Mouse (Mus musculus) megakaryocyte-erythroid progenitor cell, adult 5-6 weeks (primary cell): ENCODE data around the gene Gpr4. TPM values are rescaled to one million over a fixed set of nuclear protein-coding genes. Genes with fewer than 3 reads are reported as not detected.

Source experiments
- ATAC-seq: replicated peaks from 2 replicates; pipeline ENCODE4 v1.8.0; 2016; ENCODE audit warnings: mild to moderate bottlenecking, inconsistent platforms; ENCODE audit not compliant: severe bottlenecking, poor library complexity, low FRiP score, low TSS enrichment
- total RNA-seq, 2 experiments: library from RNA; stranded (forward) in 1 of 2; stranded (reverse) in 1 of 2; fragments of 200-1000, 215-1000 nt in 1 of 2; fragments of >200 nt in 1 of 2; fragmentation: Nextera tagmentation in 1 of 2; gene quantifications; 2 replicates each; pipeline ENCODE4 v1.2.3; 2014 to 2017

The Gpr4 gene
- total RNA-seq (2014; fragmentation: Nextera tagmentation) (0.64 TPM in 1 of 2 replicates, not detected in the other), total RNA-seq (2017) (not detected in 2 replicates)

- peak; percentile 38; the same call in 1 of the 2 replicates for ATAC-seq
Observed at GRCm38 (mm10) chr7:19211996-19212755, at the start of gene Gpr4. Gene Gpr4 (plus strand): TSS chr7:19212538.

- no peak for ATAC-seq
Observed at GRCm38 (mm10) chr7:19162928-19163327, 49.4 kb upstream of the Gpr4 start.

- no peak for ATAC-seq
Observed at GRCm38 (mm10) chr7:19163752-19164151, 48.6 kb upstream of the Gpr4 start.

GRCm38 (mm10) chr7:19164189-19164588 is 48.1 kb upstream of the Gpr4 start:
- peak; percentile 62 for ATAC-seq

GRCm38 (mm10) chr7:19164978-19165377 is 47.4 kb upstream of the Gpr4 start:
- ATAC-seq, result peak; percentile 65

- ATAC-seq, result no peak
Observed at GRCm38 (mm10) chr7:19165656-19166423, 46.5 kb upstream of the Gpr4 start, which contains the start of gene Gipr. Gene Gipr (minus strand): TSS chr7:19166127.

GRCm38 (mm10) chr7:19166990-19167389 is 45.3 kb upstream of the Gpr4 start:
- no peak for ATAC-seq

- ATAC-seq, result no peak
Observed at GRCm38 (mm10) chr7:19169506-19169905, 42.8 kb upstream of the Gpr4 start.

- ATAC-seq, result no peak
Observed at GRCm38 (mm10) chr7:19170142-19170541, 42.2 kb upstream of the Gpr4 start.

GRCm38 (mm10) chr7:19171831-19172230 is 40.5 kb upstream of the Gpr4 start:
- no peak for ATAC-seq

GRCm38 (mm10) chr7:19172874-19173273 is 39.5 kb upstream of the Gpr4 start:
- peak; percentile 80 for ATAC-seq

- ATAC-seq, result peak; percentile 27; the same call in 1 of the 2 replicates
Observed at GRCm38 (mm10) chr7:19175708-19176515, 36.4 kb upstream of the Gpr4 start, which contains the start of gene Eml2. Gene Eml2 (plus strand): TSS chr7:19176421.

- no peak for ATAC-seq
Observed at GRCm38 (mm10) chr7:19176516-19176947, 35.8 kb upstream of the Gpr4 start.

GRCm38 (mm10) chr7:19177216-19177615 is 35.1 kb upstream of the Gpr4 start:
- ATAC-seq, result no peak

GRCm38 (mm10) chr7:19178035-19178434 is 34.3 kb upstream of the Gpr4 start:
- no peak for ATAC-seq

- ATAC-seq, result peak; percentile 45
Observed at GRCm38 (mm10) chr7:19178443-19179092, 33.8 kb upstream of the Gpr4 start.

GRCm38 (mm10) chr7:19179173-19179572 is 33.2 kb upstream of the Gpr4 start:
- peak; percentile 69 for ATAC-seq

GRCm38 (mm10) chr7:19179936-19180335 is 32.4 kb upstream of the Gpr4 start:
- ATAC-seq, result no peak

- no peak; the same call in 1 of the 2 replicates for ATAC-seq
Observed at GRCm38 (mm10) chr7:19180862-19181429, 31.4 kb upstream of the Gpr4 start.
